Mouse (Mus musculus) c-Kit-positive CD71-negative TER-119-negative erythroid progenitor cells, embryonic 14.5 days (primary cell): Measurements from ENCODE around the gene Cd300ld4.
"Not testable (repeated sequence)": the region's sequence is repeated elsewhere in the genome, so short reads cannot be mapped to it uniquely, and the experiment has no call there.

Source experiments
- DNase-seq: peaks from one replicate; pipeline ENCODE4 v3.0.0-alpha.2; 2013; ENCODE audit warnings: low read depth

Gene Cd300ld4

GRCm38 (mm10) chr11:115026912-115027311 is at the start of gene Cd300ld4:
TSS of gene Cd300ld4 (minus strand) at chr11:115027012.
- not testable (repeated sequence) for DNase-seq

GRCm38 (mm10) chr11:115075859-115076258 is 49.0 kb upstream of the Cd300ld4 start:
- no peak for DNase-seq

- DNase-seq = no peak
These were observed 48.6 kb upstream of the Cd300ld4 start for GRCm38 (mm10) chr11:115075407-115075806.

- no peak for DNase-seq
These were observed 46.2 kb upstream of the Cd300ld4 start for GRCm38 (mm10) chr11:115073002-115073401.

- DNase-seq = no peak
These were observed 45.0 kb upstream of the Cd300ld4 start for GRCm38 (mm10) chr11:115071631-115072294.

- no peak for DNase-seq
These were observed 44.3 kb upstream of the Cd300ld4 start for GRCm38 (mm10) chr11:115071015-115071551.

- DNase-seq = no peak
These were observed 40.0 kb upstream of the Cd300ld4 start for GRCm38 (mm10) chr11:115066768-115067167.

- no peak for DNase-seq
These were observed 35.3 kb upstream of the Cd300ld4 start, which contains the start of gene Cd300e for GRCm38 (mm10) chr11:115062077-115062476. TSS of gene Cd300e (minus strand) at chr11:115062177.

GRCm38 (mm10) chr11:115059797-115060196 is 33.0 kb upstream of the Cd300ld4 start:
- DNase-seq = no peak

GRCm38 (mm10) chr11:115058701-115059100 is 31.9 kb upstream of the Cd300ld4 start:
- no peak for DNase-seq

- no peak for DNase-seq
These were observed 27.7 kb upstream of the Cd300ld4 start for GRCm38 (mm10) chr11:115054537-115054936.

GRCm38 (mm10) chr11:115052991-115053390 is 26.2 kb upstream of the Cd300ld4 start:
- no peak for DNase-seq

GRCm38 (mm10) chr11:115052206-115052605 is 25.4 kb upstream of the Cd300ld4 start:
- DNase-seq = peak; percentile 52

GRCm38 (mm10) chr11:115049282-115049895 is 22.6 kb upstream of the Cd300ld4 start:
- no peak for DNase-seq

- DNase-seq = no peak
These were observed 21.4 kb upstream of the Cd300ld4 start, which contains the start of gene Cd300ld3 for GRCm38 (mm10) chr11:115048259-115048658. TSS of gene Cd300ld3 (minus strand) at chr11:115048409.

GRCm38 (mm10) chr11:115037669-115038068 is 10.9 kb upstream of the Cd300ld4 start, which contains the start of gene Cd300ld5:
TSS of gene Cd300ld5 (minus strand) at chr11:115037769.
- DNase-seq = not testable (repeated sequence)

- DNase-seq = not testable (repeated sequence)
These were observed 10.7 kb downstream of the Cd300ld4 start, which contains the start of gene Cd300ld2 for GRCm38 (mm10) chr11:115016093-115016492. TSS of gene Cd300ld2 (minus strand) at chr11:115016193.

GRCm38 (mm10) chr11:115004070-115004469 is 22.7 kb downstream of the Cd300ld4 start:
- no peak for DNase-seq

GRCm38 (mm10) chr11:115001474-115002040 is 25.3 kb downstream of the Cd300ld4 start, which contains the start of gene Cd300c2:
TSS of gene Cd300c2 (minus strand) at chr11:115001880.
- DNase-seq = no peak

- DNase-seq = no peak
These were observed 37.0 kb downstream of the Cd300ld4 start, which contains the start of gene Cd300ld for GRCm38 (mm10) chr11:114989793-114990192. TSS of gene Cd300ld (minus strand) at chr11:114989922.

- DNase-seq = no peak
These were observed 44.9 kb downstream of the Cd300ld4 start for GRCm38 (mm10) chr11:114981866-114982265.

GRCm38 (mm10) chr11:114972726-114973125 is 54.1 kb downstream of the Cd300ld4 start:
- DNase-seq = no peak
